8 mouse cellular contexts compared by ENCODE assay signal in genomic region chr9:123924589-123925066, GRCm38 (mm10). TPM values are rescaled to one million over a fixed set of nuclear protein-coding genes. Genes with fewer than 3 reads are reported as not detected.
DNase-seq lines count a peak whose midpoint lies in the region; ATAC-seq lines count a peak whose summit lies in the region.

No protein-coding gene starts in this region.

- WGBS in intestine, embryonic 15.5 days = under 1% methylated on average over 47 of the region's 49 CpGs
- WGBS in midbrain, embryonic 11.5 days = under 1% methylated on average over 34 of the region's 49 CpGs

- H3K9me3 ChIP-seq in intestine, embryonic 15.5 days = no peaks in the 10 kb centered on the region
- H3K9me3 ChIP-seq in midbrain, embryonic 11.5 days (ENCODE audit: control insufficient read depth, low read length) = no peaks in the 10 kb centered on the region

- H3K27me3 ChIP-seq in intestine, embryonic 15.5 days (replicated peaks) = no peaks in the 10 kb centered on the region
- no peaks in the 10 kb centered on the region for H3K27me3 ChIP-seq in midbrain, embryonic 11.5 days (ENCODE audit: control insufficient read depth, insufficient read depth, low read length)

- peak; percentile 94 for ATAC-seq in intestine, embryonic 15.5 days
- ATAC-seq in midbrain, embryonic 11.5 days (ENCODE audit: low FRiP score) = peak; percentile 85

- intact Hi-C loops in left cerebral cortex, postnatal 4 days (cut with DNase I) = no loop called here

- peak overlapping the region; percentile 59 for H3K9ac ChIP-seq in intestine, embryonic 15.5 days
- H3K9ac ChIP-seq in midbrain, embryonic 11.5 days (ENCODE audit: low read length) = peak overlapping the region; percentile 77

- peaks cover 9% of the 10 kb centered on the region; the same call in 1 of the 2 replicates for H3K4me1 ChIP-seq in intestine, embryonic 15.5 days (replicated peaks)
- peaks cover 2% of the 10 kb centered on the region for H3K4me1 ChIP-seq in midbrain, embryonic 11.5 days (ENCODE audit: control insufficient read depth, insufficient read depth, low read length)

- DNase-seq in adrenal gland, adult 18-20 months (ENCODE audit: low spot score in 2 of 2) = peak; percentile 92 to 94
- DNase-seq in embryo, embryonic 11 days = peak; percentile 92
- DNase-seq in gastrocnemius, postnatal 25 days = peak; percentile 95
- DNase-seq in left cerebral cortex, postnatal 4 days = peak; percentile 88
- peak; percentile 99 for DNase-seq in midbrain, embryonic 11.5 days (ENCODE audit: low spot score, missing footprints)
- DNase-seq in right cerebral cortex, postnatal 4 days = peak; percentile 90
- peak; percentile 83 for DNase-seq in yolk sac, embryonic 10.5 days (ENCODE audit: low spot score)

- no peaks in the 10 kb centered on the region for H3K36me3 ChIP-seq in intestine, embryonic 15.5 days
- H3K36me3 ChIP-seq in midbrain, embryonic 11.5 days (ENCODE audit: control insufficient read depth, insufficient read depth, low read length) = no peaks in the 10 kb centered on the region

- H3K27ac ChIP-seq in intestine, embryonic 15.5 days = peak overlapping the region; percentile 96
- peak overlapping the region; percentile 89 for H3K27ac ChIP-seq in midbrain, embryonic 11.5 days (ENCODE audit: low read depth, low read length)

- peak overlapping the region; percentile 55 for H3K4me3 ChIP-seq in intestine, embryonic 15.5 days (replicated peaks)
- H3K4me3 ChIP-seq in midbrain, embryonic 11.5 days (ENCODE audit: low read depth, low read length) = peak overlapping the region; percentile 57

- peak overlapping the region; percentile 82 for H3K4me2 ChIP-seq in intestine, embryonic 15.5 days (replicated peaks)
- peak overlapping the region; percentile 66 for H3K4me2 ChIP-seq in midbrain, embryonic 11.5 days

RNA-seq across cellular contexts. Expression of gene Ccr1, which starts 43.9 kb away (rescaled TPM):
- 1 to 10 TPM; 1.1 to 1.7 TPM for total RNA-seq in adrenal gland, adult 18-20 months (2021)
- total RNA-seq in gastrocnemius, postnatal 25 days (2021) = under 1 TPM; 0.20 to 0.27 TPM
- polyA plus RNA-seq in intestine, embryonic 15.5 days (2015; fragmentation: Nextera tagmentation; extraction: Ambion mirVana) = 3.3 and 3.7 TPM in 2 replicates
- under 1 TPM; 0.56 to 0.74 TPM for total RNA-seq in left cerebral cortex, postnatal 4 days (2021)
- 1.4 and 2.0 TPM in 2 replicates for polyA plus RNA-seq in midbrain, embryonic 11.5 days (2014; fragmentation: Nextera tagmentation; extraction: Ambion mirVana)

RNA-seq across cellular contexts. Expression of gene Ccr1l1, which starts 53.6 kb away (rescaled TPM):
- total RNA-seq in adrenal gland, adult 18-20 months (2021) = not detected
- total RNA-seq in gastrocnemius, postnatal 25 days (2021) = not detected
- 0.24 TPM in 1 of 2 replicates, not detected in the other for polyA plus RNA-seq in intestine, embryonic 15.5 days (2015; fragmentation: Nextera tagmentation; extraction: Ambion mirVana)
- total RNA-seq in left cerebral cortex, postnatal 4 days (2021) = not detected
- polyA plus RNA-seq in midbrain, embryonic 11.5 days (2014; fragmentation: Nextera tagmentation; extraction: Ambion mirVana) = not detected in 2 replicates

Comparison
In these comparisons a context has a peak if more than half of its experiments do, and no peak if none do; other contexts are left out.
1. Peak in every context shown above with its lines: DNase-seq, ATAC-seq, H3K4me3 ChIP-seq and H3K27ac ChIP-seq.